Mouse (Mus musculus): ENCODE results near the gene Rbfox2.

DNA sequence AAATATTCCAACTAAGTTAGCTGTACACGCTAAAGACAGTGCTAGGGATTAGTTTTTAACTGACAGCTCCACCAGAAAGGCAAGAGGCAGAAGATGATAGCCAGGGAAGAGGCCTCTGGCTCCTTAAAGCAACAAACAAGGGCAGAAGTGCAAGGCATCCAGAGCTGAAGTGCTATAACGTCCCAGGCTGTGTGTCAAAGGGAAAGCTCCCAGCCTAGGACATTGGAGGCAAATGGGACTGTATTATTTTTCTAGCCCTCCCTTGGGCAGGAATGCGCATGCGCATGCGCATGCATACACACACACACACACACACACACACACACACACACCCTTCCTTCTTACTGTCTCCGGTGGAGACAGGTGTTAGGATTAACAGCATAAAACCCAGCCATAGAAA lies 143.9 kb downstream of the Rbfox2 start:
- TF ChIP-seq CTCF (IDR thresholded peaks at IDR 0.05; ENCODE audit: low read depth, low read length): no peak
- no peak for TF ChIP-seq POLR2AphosphoS5 (IDR thresholded peaks at IDR 0.05; ENCODE audit: insufficient replicate concordance, low read depth, low read length)
- no peak for TF ChIP-seq TAL1 (conservative IDR thresholded peaks at IDR 0.05; ENCODE audit: low read depth, low read length)
- TF ChIP-seq GATA1 (IDR thresholded peaks at IDR 0.05; ENCODE audit: borderline replicate concordance, low read length): no peak
- TF ChIP-seq GATA2 (IDR thresholded peaks at IDR 0.05; ENCODE audit: borderline replicate concordance, low read depth, low read length): no peak

Measured in G1E (cell line).